Mouse (Mus musculus) WW6 (cell line): Measurements from ENCODE around the gene Txndc8.

Experiments
- DNase-seq: peaks from one replicate; pipeline ENCODE4 v3.0.0-alpha.2; 2013; ENCODE audit warnings: low read depth, low spot score

The Txndc8 gene

DNA sequence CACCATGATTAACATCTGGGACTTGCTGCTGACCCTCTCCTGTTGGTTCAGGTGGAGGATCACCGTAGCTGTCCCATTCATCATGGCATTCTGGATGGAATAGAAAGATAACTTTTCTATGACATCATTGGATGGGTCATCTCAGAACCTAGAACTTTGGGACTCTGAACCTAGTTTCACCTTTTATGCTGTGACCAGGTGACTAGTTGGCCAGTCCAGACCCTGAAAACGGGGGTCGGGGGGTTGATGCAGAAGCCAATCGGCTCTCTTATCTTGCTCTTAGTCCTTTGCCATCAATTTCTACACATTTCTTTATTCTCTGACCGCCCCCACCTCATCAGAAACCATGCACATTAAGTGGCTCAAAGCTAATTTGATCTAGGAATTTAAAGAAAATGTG lies at the start of gene Txndc8:
Txndc8 (minus strand) TSS at position 101 of the 400 bp plus-strand sequence.
- DNase-seq: no peak

DNA sequence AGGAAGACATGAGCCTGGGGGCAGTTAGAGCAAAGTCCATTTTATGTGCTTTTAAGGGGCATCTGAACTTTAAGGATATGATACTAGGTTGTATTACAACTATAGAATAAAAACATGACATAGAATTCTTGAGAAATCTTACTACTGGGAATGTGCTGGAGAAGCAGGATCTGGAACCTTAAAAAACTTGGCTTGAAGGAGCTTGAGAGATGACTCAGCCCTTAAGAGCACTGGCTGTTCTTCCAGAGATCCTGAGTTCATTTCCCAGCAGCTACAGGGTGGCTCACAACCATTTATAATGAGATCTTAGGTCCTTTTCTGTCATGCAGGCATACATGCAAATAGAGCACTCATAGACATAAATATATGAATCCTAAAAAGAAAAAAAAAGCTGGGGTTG lies 46.7 kb upstream of the Txndc8 start:
- no peak for DNase-seq

DNA sequence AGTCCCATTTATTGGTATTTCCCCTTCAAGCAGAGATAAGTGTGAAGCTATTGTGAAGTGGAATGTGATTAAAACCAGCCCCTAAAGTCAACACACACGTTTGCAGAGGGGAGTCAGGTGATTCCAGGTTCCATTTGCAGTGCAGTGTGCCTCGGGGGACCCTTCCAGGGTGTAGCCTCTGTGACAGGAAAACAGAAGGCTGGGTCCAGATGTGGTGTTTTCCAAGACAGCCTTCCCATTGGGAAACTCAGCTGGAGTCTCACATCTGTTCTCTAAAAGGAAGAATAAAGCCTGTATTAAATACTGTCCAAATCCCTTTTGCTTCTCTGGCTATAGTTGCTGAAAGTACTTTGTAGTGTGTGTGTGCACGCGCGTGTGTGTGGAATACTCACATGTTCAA lies 45.5 kb upstream of the Txndc8 start:
- no peak for DNase-seq

DNA sequence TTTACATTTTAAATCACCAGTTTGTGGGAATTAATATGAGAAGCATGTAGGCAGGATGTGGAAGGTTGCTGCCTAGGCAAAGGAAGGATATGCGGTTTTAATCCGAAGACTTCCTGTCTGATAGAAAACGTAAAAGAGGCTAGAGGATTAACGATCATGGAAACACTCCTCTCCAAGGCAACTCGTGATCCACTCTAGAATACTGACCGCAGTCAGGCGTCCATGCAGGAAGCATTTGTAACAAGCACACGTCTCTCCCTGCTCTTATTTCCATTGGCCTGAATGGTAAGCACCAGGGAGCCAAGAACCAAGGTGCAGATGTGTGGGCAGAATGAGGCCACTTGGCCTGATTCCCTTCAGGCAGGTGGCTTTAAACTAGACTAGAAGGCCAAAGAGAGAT lies 41.8 kb upstream of the Txndc8 start:
- no peak for DNase-seq

DNA sequence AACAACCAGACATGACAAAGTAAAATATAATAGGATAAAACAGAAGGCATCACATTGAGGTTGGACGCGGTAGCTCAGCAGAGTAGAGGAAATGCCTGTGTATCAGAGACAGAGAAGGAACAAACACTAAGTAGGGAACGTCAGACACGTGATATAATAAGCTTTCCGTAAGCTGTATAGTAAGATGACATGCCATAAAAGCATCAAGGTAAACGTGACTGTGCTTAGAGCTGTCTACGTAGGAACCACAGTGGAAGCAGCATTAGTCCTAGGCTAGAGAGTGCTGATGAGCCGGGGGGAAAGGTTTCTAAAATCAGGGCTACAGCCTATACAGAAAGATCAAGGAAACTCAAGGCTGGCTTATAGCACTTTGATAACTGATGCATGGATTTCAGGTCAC lies 41.4 kb upstream of the Txndc8 start:
- no peak for DNase-seq

DNA sequence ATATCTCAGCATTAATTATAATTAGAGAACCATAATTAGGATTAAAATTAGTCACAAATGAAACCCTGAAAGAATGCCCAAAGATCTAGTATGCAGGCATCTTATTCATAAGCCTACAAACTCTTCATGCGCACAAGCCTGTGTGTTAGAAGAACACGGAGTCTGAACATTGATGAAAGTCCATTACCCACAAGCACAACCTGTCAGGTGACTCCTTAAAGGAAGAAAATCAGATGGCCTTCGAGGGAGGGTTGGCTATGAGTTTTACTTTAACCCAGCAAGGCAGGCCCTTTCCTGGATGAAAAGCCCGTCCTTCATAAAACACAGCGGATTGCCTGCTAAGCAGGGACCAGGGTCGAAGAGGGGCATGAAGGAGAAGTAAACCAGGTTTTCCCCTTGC lies 35.9 kb upstream of the Txndc8 start:
- no peak for DNase-seq

DNA sequence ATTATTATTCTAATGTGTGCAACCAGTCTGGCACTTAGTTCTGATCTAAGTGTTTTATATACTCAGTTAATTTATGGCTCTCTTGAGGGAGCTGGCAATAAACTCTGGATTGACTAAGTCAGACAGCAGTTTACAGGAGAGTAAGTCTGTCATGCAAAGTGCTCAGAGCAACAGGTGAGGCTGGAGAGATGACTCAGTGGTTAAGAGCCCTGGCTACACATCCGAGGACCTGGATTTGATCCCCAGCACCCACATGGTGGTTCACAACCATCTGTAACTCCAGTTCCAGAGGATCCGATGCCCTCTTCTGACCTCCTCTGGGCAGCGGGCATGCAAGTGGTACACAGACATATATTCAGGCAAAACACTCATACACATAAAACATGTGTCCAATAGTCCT lies 35.4 kb upstream of the Txndc8 start:
- no peak for DNase-seq

DNA sequence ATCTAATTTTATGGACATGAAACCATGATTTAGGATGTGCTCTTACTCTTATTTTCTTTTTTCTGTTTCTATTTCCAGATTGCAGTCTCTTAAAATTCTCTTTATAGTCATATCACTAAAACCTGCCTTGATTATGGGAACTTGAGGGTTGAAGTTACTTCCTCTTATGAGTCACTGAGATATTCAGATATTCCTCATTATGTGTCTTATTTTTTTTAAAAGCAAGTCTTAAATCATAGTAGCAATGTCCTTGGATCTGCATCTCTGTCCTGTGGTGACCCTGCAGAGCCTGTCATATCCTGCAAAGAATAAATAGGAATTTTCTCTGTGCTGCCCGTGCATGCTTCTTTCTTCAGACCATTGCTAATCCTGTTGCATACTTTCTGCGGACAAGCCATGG lies 31.2 kb upstream of the Txndc8 start:
- DNase-seq: no peak

DNA sequence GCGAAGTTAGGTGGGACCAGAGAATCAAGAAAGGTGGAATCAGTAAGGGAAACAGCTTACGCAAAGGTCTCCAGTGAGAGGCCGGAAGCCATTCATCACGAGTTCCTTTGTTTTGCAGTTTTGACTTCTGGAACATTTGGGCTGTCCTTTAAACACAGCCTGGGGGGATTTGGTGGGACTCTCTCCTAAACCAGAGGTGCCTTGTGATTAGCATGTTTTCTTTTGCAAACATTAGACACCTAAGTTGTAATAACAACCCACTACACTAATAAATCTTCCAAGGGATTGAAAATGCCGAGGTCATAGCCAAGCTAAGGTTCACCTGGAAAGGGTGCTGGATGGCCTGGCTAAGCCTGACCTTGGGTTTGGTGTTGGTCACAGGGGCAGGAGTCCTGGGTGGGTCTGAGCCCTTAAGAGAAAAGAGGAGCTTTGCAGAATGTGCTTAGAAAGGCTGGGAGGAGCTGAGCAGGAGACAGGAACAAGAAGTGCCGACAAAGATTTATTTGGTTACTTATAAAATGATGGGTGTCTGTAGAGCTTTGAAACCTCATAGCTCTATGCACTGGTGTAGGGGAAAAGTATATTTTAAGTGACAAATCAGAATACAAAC lies 28.3 kb upstream of the Txndc8 start:
- DNase-seq: peak; percentile 7

DNA sequence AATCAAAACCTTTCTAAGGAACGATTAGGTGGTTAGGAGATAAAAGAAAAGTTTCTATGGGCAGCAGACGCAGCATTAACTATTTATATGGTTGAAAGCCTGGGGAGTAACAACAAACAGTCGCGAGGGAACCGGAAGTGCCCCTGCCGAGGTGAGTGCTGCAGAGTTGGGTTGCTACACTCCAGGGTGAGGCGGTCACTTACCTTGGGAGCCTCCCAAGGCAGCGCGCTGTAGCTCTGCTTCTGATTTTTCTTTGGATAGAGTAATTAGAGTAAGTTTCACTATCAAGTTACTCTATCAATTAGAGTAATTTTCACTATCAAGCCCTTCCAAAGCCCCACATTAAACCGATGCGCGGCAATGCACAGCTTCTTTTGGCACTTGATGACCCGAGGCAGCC lies 25.7 kb upstream of the Txndc8 start:
- no peak for DNase-seq

DNA sequence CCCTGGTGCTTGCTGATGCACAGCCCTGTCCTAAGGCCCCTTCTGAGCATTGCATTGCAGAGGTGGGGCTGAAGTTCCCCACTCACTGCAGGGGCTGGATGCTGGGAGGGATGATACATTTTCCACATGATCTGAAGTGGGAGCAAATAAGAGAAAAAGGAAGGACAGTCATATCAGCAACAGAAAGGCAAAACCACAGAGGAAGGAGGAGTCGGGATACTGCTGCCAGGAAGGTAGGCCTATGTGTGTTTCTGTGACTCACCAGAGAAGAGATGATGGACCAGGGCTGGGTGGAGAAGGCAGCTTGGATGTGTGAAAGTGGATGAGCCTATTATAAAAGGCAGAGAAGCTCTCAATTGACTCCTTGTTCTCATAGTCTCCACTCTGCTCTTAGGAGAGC lies 23.8 kb upstream of the Txndc8 start:
- no peak for DNase-seq

DNA sequence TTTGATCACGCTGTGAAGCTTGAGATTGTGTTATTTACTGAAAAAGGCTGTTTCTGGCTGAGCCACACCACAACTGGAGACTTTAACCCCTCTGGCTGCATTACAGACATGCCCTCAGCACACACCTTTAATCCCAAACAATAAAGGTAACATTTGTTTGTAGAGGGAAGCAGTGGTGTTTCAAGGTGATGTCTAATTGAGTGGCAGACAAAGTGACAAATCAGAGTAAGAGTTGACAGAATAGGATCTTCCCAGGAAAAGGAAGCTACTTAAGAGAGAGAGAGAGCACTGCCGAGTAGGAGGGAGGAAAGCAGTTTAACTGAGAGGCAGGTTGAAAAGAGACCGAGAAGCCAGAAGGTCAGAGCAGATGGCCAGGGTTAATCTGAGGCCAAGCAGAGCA lies 5.4 kb downstream of the Txndc8 start:
- no peak for DNase-seq

DNA sequence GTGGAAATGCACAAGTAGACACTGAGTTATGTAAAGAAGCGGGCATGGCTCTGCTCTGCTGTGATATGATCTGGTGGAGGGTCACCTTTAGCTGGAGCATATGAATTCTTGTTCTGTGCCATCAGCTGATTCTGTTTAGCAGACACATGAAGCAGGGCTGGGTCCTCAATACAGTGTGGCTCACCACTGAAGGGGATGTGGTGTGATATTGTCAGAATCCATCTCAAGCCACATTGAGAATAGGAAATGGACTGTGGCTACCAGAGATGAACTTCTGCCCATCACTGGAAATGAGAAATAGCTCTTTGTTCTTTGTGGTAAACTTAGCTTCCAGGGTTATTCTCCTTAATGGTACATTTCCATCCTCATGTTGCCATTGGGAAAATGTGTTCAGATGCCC lies 17.5 kb downstream of the Txndc8 start:
- no peak for DNase-seq

DNA sequence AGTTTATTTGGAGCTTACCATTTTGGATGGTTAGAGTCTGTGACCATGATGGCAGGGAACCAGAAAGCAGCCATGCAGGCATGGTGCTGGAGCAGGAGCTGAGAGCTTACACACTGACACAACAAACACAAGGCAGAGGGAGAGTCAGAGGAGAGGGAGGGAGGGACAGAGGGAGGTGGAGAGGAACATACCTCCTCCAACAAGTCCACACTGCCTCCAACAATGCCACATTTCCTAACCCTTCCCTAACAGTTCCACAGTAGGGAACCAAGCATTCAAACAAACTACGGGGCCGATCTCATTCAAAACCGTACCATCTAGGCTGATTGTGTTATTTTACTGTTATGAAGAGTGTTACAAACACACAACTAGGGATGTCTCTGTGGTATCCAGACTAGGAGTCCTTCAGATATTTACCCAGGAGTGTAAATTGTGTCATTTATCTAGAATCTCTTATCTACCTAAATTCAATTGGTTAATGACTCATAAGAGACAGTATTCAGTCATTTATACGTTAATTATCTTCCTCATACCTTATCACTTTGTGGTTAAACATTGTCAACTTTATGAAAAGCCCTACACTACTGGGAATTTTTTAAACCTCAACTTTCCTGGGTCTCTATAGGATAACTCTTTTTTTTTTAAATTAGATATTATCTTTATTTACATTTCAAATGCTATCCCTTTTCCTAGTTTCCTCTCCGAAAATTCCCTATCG lies 34.4 kb downstream of the Txndc8 start:
- no peak for DNase-seq

DNA sequence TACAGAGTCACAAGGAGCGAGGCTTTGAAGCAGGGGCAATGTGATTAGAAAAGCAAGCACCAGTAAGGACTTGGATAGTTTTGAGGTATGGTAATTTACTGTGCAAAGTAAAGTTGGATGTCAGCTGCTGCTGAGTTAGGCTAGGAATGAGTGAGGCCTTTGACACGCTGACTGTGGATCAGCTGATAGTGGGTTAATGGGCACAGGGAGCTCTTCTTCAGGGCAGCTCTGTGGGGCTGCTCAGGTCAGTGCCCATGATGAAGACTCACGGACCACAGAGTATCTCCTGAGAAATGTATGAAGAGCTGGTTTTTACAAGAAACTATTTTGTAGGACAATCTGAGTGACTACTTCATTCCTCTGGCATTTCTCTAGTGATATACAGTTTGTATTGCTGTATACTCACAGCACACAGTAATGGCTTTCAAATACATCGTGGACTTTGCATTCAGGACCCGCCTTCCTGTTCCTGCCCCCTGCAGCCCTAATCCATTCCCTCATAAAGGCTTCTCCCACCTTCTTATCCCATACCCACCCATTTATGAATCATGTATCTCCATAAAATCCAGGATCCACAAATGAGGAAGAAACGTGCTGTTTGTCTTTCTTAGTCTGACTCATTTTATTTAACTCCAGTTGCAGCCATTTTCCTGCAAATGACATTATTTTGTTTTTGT lies 35.2 kb downstream of the Txndc8 start:
- DNase-seq: no peak

DNA sequence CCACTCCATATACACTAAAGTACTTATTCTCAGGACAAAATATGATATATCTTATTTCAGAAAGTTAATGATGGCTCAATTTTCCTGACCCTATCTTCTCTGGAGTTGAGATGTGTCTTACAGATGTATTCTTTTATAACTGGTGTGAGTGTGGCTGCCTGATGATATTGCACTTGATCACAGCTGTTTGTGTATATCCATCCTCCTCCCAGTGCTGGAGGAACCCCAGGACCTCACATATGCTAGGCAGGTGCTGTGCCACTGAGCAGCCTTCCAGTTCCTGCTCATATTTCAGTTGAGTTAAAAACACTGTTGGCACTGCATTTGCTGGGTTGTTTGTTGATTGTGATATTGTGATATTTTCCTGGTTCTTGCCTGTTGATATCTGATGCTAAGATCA lies 38.6 kb downstream of the Txndc8 start:
- DNase-seq: no peak

DNA sequence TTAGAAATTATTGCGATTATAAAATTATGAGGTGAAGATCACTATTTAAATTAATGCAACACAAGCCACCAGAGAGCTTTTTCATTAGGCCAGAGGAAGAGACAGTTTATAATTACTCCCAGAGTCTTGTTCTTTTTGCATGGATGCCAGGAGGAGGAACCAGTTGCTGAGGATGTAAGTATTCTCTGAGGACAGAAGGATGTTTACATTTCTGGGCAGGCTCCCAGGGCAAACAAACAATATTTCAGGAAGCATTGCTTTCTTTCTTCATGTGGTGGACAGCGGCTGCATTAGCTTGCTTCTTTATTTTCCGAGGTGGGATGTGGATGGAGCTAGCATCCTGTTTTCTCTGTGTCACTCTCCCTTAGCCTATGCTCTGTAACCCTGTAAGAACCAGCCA lies 41.7 kb downstream of the Txndc8 start:
- DNase-seq: no peak

DNA sequence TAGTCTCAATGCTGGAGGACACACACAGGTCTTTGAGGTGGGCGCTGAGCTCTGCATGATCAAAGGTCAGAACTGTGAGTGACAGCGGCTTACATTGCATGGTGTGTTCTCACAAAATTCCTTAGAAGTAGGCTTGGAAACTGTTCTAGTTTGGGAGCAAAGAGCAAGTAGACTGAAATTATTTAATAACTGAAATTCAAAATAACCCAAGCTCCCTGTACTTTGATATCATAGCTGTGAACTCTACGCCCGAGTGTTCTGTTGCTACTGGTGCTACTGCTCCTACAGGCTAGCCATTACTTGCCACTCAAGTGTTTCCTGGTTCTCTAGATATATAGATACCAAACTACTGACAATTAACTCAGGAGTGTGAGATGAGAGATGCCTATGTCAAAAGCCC lies 43.4 kb downstream of the Txndc8 start:
- DNase-seq: no peak

DNA sequence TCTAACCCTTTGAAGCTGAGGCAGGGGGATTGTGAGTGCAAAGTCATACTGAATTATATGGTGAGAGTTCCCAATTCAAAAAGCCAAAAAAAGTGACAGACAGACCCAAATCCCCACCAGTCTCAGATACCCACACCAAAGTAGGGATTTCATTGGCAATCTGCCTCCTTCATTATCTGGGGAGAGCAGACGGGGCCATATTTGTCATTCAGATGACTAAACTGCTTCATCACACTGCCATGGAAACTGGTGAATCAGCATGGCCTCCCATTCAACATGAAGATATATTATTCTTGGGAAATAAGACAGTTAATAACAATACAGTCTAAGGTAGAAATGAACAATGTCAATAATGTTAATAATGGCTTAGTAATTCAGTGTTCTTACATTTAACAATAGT lies 44.8 kb downstream of the Txndc8 start:
- DNase-seq: no peak

DNA sequence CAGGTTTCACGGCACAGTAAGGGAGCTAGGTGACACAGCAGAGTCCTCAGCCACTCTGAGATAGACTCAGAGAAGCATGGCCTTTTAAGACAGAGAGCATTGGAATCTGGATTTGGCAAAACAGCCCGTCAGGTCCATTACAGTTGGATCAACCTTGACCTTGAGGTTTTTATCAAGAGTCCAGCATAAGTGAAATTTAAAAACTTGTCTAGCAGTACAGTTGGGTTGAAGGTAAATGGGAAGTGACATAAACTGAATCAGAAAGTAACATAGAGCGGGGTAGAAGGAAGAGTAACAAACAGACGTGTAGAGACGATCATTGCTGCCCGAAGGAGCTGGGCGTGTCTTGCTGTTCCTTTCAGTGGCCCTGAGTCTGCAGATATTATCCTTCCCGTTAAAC lies 49.9 kb downstream of the Txndc8 start:
- no peak for DNase-seq

DNA sequence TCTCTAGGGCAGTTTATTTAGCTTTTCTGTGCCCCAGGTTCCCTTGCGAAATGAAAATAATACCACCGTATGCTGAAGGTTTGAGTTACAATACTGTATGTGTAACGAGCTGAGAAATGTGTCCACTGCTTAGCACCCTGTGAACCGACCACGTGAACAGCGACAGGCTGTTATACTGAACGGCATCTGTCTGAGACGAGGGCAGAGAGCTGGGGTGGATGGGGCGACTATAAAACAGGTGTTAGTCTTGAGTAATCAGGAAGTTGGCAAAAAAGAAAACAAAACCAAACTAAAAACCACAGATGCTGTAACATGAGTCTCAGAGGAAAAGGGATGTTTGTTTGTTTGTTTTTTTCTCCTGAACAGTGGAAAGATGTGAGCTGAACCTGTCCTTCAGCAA lies 50.8 kb downstream of the Txndc8 start:
- DNase-seq: no peak

DNA sequence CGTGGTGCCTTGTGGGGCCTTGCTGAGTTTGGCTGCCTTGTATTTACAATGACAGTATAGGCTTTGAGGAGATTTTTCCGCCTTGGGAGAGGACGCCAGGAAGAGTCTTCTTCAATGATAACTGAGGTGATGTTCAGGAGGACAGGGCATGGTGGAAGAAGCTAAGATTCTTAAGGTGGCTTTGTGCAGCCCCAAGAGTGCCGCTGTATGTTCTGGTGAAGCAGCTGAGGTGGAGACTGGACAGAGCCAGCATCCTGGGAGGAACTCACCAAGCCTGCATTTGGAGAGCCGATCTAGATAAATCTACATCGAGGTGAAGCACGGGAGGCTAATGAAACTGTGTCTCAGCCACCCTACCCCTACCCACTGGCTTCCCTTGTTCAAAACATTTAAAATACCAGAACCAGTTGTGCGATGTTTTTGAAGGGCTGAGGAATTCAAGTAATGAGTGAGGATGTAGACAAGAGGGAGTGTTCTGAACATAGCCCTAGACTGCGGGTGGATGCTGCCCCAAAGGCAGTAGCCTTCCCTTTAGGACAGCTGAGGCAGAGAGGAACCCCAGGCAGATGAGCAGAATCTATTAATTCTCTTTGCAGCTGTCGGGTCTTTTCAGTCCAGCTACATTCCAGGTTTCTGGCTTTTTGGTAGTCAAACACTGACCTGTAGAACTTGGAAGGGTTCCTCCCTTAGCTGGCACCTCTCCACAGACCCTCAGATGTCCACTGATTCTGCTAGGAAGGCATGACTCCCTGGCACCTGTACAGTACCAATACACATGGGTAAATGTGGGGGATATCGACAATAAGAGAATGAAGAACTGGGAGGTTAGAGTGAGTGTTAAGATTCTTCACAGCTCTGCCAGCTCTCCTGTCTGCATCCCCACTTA lies 51.5 kb downstream of the Txndc8 start:
- no peak for DNase-seq
